Mouse (Mus musculus): ENCODE data around the gene Ap1s1.

GRCm38 (mm10) chr5:137093720-137094119 is 47.8 kb upstream of the Ap1s1 start:
- TF ChIP-seq CTCF (IDR thresholded peaks at IDR 0.05; ENCODE audit: low read depth, low read length) (no peak), POLR2A (IDR thresholded peaks at IDR 0.05; ENCODE audit: extremely low read depth, insufficient read depth, low read length) (no peak)

Measured in liver, adult 2 months (tissue).